Mouse (Mus musculus): ENCODE results near the gene Ewsr1. TPM values are rescaled to one million over a fixed set of nuclear protein-coding genes. Genes with fewer than 3 reads are reported as not detected.

Gene Ewsr1
- total and polyA plus RNA-seq, 3 experiments: 452 to 1,336 (median 570) TPM

DNA sequence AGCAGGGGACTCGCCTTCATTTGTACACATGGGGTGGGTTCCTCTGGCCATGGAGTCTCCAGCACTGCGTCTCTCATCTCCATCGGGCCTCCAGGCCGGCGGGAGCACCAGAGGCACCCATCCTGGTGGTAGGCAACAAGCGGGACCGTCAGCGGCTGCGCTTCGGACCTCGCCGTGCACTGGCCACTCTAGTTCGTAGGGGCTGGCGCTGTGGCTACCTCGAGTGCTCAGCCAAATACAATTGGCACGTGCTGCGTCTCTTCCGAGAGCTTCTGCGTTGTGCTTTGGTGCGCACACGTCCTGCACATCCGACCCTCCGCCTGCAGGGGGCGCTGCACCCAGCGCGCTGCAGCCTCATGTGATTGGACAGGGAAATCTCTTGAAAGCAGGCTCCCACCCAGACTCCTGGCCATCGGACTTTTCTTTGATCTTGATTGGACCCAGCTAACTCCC, 39.3 kb downstream of the Ewsr1 start:
- TF ChIP-seq SMC3 (IDR thresholded peaks at IDR 0.05; ENCODE audit: low read depth, low read length) (peak; percentile 33; the same call in 1 of the 2 replicates), NELFE (IDR thresholded peaks at IDR 0.05; ENCODE audit: low read depth, low read length) (no peak), BHLHE40 (IDR thresholded peaks at IDR 0.05; ENCODE audit: borderline replicate concordance, low read depth, low read length) (peak; percentile 30; the same call in 1 of the 2 replicates), CHD2 (IDR thresholded peaks at IDR 0.05; ENCODE audit: low read length) (no peak), RAD21 (IDR thresholded peaks at IDR 0.05; ENCODE audit: low read depth, low read length) (no peak), KAT2A (conservative IDR thresholded peaks at IDR 0.05; ENCODE audit: low read depth, low read length) (no peak), POLR2AphosphoS5 (IDR thresholded peaks at IDR 0.05; ENCODE audit: borderline replicate concordance, low read depth, low read length) (no peak), USF1 (IDR thresholded peaks at IDR 0.05; ENCODE audit: low read depth, low read length) (0 out of 2 replicates have a peak, but pooled peaks have one; percentile 14), GATA1 (IDR thresholded peaks at IDR 0.05; ENCODE audit: low read depth, low read length) (no peak), CHD1 (IDR thresholded peaks at IDR 0.05; ENCODE audit: low read depth, low read length) (no peak), HCFC1 (IDR thresholded peaks at IDR 0.05; ENCODE audit: low read depth, low read length) (no peak), ZMIZ1 (IDR thresholded peaks at IDR 0.05; ENCODE audit: low read depth, low read length) (no peak), SIN3A (IDR thresholded peaks at IDR 0.05; ENCODE audit: low read length) (no peak), CTCF (IDR thresholded peaks at IDR 0.05 in 2 of 3, conservative IDR thresholded peaks at IDR 0.05 in 1 of 3; ENCODE audit: control insufficient read depth in 1 of 3, insufficient read depth in 1 of 3, low read depth in 2 of 3, low read length in 3 of 3, poor library complexity in 1 of 3, severe bottlenecking in 1 of 3) (peak; percentile 79 to 94 (median 85)), TAL1 (IDR thresholded peaks at IDR 0.05; ENCODE audit: low read length) (no peak)
- Histone ChIP-seq H3K9me3 (replicated peaks; ENCODE audit: insufficient read depth, low read length) (no peaks in the 10 kb centered on the region), H3K79me2 (ENCODE audit: control insufficient read depth, insufficient read depth, low read length, poor library complexity) (peaks cover 6% of the 10 kb centered on the region), H3K4me3 (ENCODE audit: control insufficient read depth in 1 of 2, insufficient read depth in 1 of 2, low read depth in 2 of 2, low read length in 2 of 2) (no peak overlapping the region), H3K4me1 (ENCODE audit: control insufficient read depth in 1 of 2, insufficient read depth in 2 of 2, low read length in 2 of 2) (peaks cover 0 to 11% of the 10 kb centered on the region in 2 experiments; a peak in 2 of 4 replicates), H3K36me3 (ENCODE audit: control insufficient read depth in 1 of 2, insufficient read depth in 2 of 2, low read length in 2 of 2) (no peaks in the 10 kb centered on the region; a peak in 1 of 4 replicates), H3K27me3 (ENCODE audit: control insufficient read depth in 1 of 2, insufficient read depth in 2 of 2, low read length in 2 of 2) (peaks cover 9 to 14% of the 10 kb centered on the region in 2 experiments), H3K9ac (ENCODE audit: control insufficient read depth, low read depth, low read length, poor library complexity, severe bottlenecking) (no peak overlapping the region), H3K27ac (ENCODE audit: control insufficient read depth, low read depth, low read length) (no peak overlapping the region)
- DNase-seq (ENCODE audit: low read depth, low spot score): peak; percentile 57

GRCm38 (mm10) chr11:5059230-5059629, 39.8 kb downstream of the Ewsr1 start:
- Histone ChIP-seq H3K27ac (ENCODE audit: control insufficient read depth, low read depth, low read length) (no peak overlapping the region), H3K4me3 (ENCODE audit: control insufficient read depth in 1 of 2, insufficient read depth in 1 of 2, low read depth in 2 of 2, low read length in 2 of 2) (no peak overlapping the region), H3K9me3 (replicated peaks; ENCODE audit: insufficient read depth, low read length) (no peaks in the 10 kb centered on the region), H3K36me3 (ENCODE audit: control insufficient read depth in 1 of 2, insufficient read depth in 2 of 2, low read length in 2 of 2) (no peaks in the 10 kb centered on the region; a peak in 1 of 4 replicates), H3K4me1 (ENCODE audit: control insufficient read depth in 1 of 2, insufficient read depth in 2 of 2, low read length in 2 of 2) (peaks cover 0 to 7% of the 10 kb centered on the region in 2 experiments; a peak in 2 of 4 replicates), H3K9ac (ENCODE audit: control insufficient read depth, low read depth, low read length, poor library complexity, severe bottlenecking) (no peak overlapping the region), H3K79me2 (ENCODE audit: control insufficient read depth, insufficient read depth, low read length, poor library complexity) (peaks cover 3% of the 10 kb centered on the region; the same call in 1 of the 2 replicates), H3K27me3 (ENCODE audit: control insufficient read depth in 1 of 2, insufficient read depth in 2 of 2, low read length in 2 of 2) (peaks cover 9 to 14% of the 10 kb centered on the region in 2 experiments)
- no peak for DNase-seq (ENCODE audit: low read depth, low spot score)
- TF ChIP-seq GATA1 (IDR thresholded peaks at IDR 0.05; ENCODE audit: low read depth, low read length) (no peak), POLR2AphosphoS2 (IDR thresholded peaks at IDR 0.05; ENCODE audit: low read length) (peak; percentile 59; the same call in 1 of the 2 replicates)
